Mouse (Mus musculus): Measurements from ENCODE around the gene Gm609. TPM values are rescaled to one million over a fixed set of nuclear protein-coding genes. Genes with fewer than 3 reads are reported as not detected.

Gm609 gene
- total RNA-seq, 4 experiments from 2014 or later = 0.21 to 0.28 (median 0.24) TPM; not detected in 1

Other genes with a start within 250 kb of the Gm609 start
- gene Cd200, start 83.9 kb downstream of the Gm609 start, total RNA-seq (2022) = 100 to 1,000 TPM in 1 of 4 experiments, 10 to 100 TPM in 3; 58.6 to 115 (median 74.8) TPM
- gene Gm17783, start 39.1 kb upstream of the Gm609 start, total RNA-seq (2022) = not detected
- gene Slc9c1, start 42.3 kb upstream of the Gm609 start, total RNA-seq (2022) = not detected
- under 1 TPM; 0.07 to 0.32 (median 0.21) TPM for gene Gcsam, start 117.4 kb upstream of the Gm609 start, total RNA-seq (2022)
- gene BC016579, start 161.1 kb upstream of the Gm609 start, total RNA-seq (2022) = under 1 TPM; 0.14 to 0.65 (median 0.35) TPM
- gene Tmprss7, start 200.7 kb upstream of the Gm609 start, total RNA-seq (2022) = 1 to 10 TPM in 1 of 4 experiments, under 1 TPM in 3; 0.40 to 2.0 (median 0.66) TPM
- 1 to 10 TPM; 3.1 to 6.7 (median 4.3) TPM for gene Tagln3, start 231.6 kb upstream of the Gm609 start, total RNA-seq (2022)
- gene Abhd10, start 250.0 kb upstream of the Gm609 start, total RNA-seq (2022) = 10 to 100 TPM; 25.4 to 38.1 (median 27.0) TPM

All from adrenal gland, adult 8-10 months (tissue).